Mouse (Mus musculus) lung, postnatal 4 days (tissue): ENCODE measurements around the gene Vat1.
"Not testable (repeated sequence)": the region's sequence is repeated elsewhere in the genome, so short reads cannot be mapped to it uniquely, and the experiment has no call there.

Experiments used
- DNase-seq, 2 experiments: peaks; one replicate each; pipeline ENCODE4 v3.0.0; 2021

Gene Vat1

DNA sequence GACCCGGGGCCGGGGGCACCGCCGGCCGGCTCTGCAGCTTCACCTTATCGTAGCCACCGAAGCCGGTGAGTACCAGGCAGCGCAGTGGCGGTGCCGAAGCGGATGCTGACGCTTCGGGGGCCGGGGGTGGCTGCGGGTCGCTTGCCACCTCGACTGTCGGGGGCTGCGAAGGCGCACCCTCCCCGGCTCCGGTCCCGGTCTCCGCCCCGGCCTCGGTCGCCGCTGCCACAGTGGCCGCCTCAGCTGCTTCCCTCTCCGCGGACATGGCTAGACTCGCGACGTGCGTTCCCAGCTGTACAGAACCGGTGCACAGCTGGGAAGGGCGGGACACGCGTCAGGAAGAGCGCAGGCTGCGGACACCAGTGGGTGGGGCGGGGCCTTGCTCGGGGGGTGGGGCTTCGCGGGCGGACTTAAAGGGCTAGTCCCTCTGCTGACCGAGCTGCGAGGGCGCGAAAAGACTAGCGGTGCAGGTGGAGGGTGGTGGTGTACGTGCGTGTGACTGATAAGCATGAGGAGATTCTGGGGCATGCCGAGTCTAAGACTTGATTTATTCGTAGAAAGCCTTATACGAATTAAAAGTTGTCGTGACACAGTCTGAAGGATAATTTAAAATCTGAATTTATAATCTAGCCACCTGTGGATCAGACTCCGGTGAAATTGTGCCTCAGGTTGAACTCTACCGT lies at the start of gene Vat1:
Gene Vat1 (minus strand): TSS at position 362 of the 683 bp plus-strand sequence.
- DNase-seq = peak; percentile 81 to 86

DNA sequence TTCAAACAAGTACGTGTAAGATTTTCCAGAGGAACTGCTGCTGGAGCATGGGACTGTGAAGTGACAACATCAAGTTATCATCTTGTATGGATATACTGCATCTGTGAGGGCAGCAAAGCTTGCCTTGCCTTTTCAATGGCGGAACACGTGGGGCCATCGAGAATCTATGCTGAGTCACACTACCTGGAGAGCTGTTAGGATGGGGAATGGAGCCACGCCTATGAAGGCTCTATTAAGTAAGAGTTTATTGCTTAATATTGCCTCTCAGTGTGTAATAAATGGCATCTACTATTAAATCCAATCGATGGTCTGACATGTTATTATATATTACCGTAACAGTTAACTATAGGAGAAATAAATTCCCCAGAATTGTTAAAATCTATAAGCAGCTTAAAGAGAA lies 41.1 kb upstream of the Vat1 start:
- no peak for DNase-seq

- no peak for DNase-seq
Measured at GRCm38 (mm10) chr11:101506269-101506780, 40.3 kb upstream of the Vat1 start.

GRCm38 (mm10) chr11:101486126-101486525 lies 20.1 kb upstream of the Vat1 start:
- DNase-seq = no peak

- DNase-seq = no peak
Measured at GRCm38 (mm10) chr11:101485509-101486028, 19.5 kb upstream of the Vat1 start.

DNA sequence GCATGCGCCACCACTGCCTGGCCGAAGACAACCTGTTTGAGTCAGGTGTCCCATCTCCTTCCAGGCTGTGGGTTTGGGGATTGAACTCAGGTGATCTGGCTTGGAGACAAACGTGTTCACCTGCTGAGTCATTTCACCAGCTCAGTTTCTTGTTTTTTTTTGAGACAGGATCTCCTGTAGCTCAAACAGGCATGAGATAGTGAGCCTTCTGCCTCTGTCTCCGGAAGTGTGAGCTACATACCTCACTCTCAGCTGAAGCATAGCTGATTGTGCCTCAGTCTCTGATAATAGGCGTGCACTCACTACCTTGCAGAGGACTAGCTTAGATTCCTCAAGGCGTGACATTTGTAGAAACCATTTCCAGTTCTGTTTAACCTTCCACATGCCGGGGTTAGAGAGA lies 18.8 kb upstream of the Vat1 start:
- no peak for DNase-seq

- no peak for DNase-seq
Measured at GRCm38 (mm10) chr11:101484245-101484644, 18.2 kb upstream of the Vat1 start.

DNA sequence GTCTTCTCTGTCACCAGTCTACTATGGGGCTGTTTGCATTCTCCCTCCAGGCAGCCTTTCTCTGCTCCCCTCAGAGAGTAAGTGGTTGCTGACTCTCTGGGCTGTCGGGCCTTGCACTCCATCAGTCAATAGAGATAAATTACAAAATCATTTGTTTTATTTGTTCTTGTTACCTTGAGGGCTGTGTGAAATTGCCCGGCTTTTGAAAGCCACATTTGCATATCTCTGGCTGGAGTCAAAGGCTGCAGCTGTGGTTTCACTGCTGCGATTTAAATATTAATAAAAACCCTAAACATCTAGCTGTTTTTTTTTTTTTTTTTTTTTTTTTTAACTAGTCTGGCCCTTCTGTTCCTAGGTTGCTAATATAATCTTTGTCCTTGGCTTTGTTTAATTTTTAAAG lies 17.8 kb upstream of the Vat1 start:
- no peak for DNase-seq

GRCm38 (mm10) chr11:101480912-101481311 lies 14.9 kb upstream of the Vat1 start:
- no peak for DNase-seq

GRCm38 (mm10) chr11:101479171-101479635 lies 13.2 kb upstream of the Vat1 start:
- peak; percentile 19 to 25 for DNase-seq

DNA sequence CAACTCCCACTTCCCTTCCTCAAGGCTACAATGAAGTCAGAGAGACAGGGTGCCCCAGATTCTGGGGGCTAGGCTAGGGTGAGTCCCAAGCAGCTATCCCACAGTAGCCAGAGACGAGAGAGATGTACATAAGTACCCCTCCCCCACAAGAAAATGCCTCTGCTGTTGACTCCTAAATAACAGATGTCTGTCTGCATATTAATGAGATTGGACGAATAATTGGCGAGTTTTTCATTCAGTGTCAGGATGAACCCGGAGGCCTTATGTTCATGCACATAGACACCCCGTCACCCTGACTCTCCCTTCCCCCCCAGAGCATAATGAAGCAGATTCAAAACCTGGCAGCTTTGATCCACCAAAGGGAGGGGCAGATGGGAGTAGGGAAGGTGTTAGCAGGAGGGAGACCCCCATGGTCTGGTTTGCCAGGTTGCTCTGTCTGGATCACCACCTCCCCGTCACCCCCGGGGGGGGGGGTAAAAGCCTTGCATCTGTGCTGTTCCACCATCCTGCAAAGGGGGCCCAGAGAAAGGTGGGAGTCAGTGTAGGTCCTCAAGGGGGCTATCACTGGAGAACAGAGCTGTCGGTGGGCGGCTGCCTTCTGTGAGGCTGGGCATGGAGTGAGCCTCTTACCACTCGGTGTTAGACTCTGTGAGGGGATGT lies 11.7 kb upstream of the Vat1 start:
- no peak for DNase-seq

- no peak for DNase-seq
Measured at GRCm38 (mm10) chr11:101477194-101477551, 11.1 kb upstream of the Vat1 start.

GRCm38 (mm10) chr11:101476361-101476760 lies 10.3 kb upstream of the Vat1 start:
- DNase-seq = not testable (repeated sequence)

DNA sequence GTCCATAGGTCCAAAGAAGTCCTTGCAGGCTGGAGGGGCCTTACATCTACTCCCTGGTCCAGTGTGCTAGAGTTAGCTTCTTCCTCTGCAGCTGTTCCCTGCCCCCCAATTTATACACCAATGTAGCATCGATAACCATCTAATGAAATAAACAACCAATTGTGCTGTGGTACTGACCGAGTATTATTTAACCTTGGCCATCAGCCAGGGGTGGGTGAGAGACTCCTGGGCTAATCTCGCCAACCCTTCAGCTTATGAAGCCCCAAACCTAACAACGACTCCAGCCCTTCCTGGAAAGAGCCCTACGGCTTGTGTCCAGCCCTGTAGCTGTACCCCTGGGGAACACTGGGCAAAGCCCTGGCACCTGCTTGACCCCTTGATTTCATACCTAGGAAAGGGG lies 8.3 kb upstream of the Vat1 start:
- no peak for DNase-seq

DNA sequence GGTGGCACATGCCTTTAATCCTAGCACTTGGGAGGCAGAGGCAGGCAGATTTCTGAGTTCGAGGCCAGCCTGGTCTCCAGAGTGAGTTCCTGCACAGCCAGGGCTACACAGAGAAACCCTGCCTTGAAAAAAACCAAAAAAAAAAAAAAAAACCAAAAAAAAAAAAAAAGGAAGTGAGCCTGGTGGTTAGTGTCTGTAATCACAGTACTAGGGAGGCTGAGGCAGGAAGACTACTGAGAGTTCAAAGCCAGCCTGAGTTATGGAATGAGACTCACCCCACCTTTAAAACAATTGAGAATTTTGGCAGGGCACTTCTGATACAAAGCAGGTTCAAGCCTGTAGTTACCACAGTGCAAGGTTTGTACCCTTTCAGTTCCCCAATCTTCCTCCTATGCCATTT lies 7.7 kb upstream of the Vat1 start:
- not testable (repeated sequence) for DNase-seq

GRCm38 (mm10) chr11:101472336-101472735 lies 6.3 kb upstream of the Vat1 start:
- DNase-seq = no peak

- no peak for DNase-seq
Measured at GRCm38 (mm10) chr11:101471926-101472325, 5.9 kb upstream of the Vat1 start.

GRCm38 (mm10) chr11:101470206-101470605 lies 4.2 kb upstream of the Vat1 start:
- no peak for DNase-seq

DNA sequence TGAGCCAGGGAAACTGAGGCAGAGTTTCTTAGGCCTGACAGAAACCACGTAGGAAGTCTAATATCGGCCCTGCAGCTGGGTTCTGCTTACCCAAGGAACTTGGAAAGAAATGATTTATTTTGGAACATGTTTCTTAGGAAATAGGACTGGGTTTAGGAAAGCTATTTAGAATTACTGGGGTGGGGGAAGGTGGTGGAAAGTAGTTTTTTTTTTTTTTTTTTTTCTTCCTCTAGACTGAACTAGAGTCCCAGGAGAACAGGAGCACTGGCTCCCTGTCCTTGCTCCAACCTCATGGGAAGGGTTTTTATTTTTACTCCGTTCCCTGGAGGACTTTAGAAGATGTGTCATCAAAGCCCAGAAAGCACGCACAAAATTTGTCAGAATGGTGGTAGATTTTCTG lies 3.1 kb upstream of the Vat1 start:
- DNase-seq = no peak

GRCm38 (mm10) chr11:101468731-101469130 lies 2.7 kb upstream of the Vat1 start:
- DNase-seq = no peak

DNA sequence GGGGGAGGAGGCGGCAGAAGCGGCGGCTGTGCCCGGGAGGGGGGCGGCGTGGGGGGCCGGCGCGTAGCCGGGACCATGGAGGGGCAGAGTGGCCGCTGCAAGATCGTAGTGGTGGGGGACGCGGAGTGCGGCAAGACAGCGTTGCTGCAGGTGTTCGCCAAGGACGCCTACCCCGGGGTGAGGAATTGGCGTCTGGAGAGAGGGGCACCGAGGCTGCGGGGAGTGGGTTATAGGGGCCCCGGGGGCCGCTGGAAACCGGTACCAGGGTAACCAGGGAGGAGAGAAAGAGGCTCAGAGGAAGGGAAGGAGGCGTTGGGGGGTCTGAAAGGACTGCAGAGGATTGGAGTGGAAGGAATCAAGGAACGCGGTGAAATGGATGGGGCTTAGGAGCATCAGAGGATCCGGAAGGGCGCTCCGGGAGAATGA lies 2.2 kb upstream of the Vat1 start:
- no peak for DNase-seq

- DNase-seq = peak; percentile 77 to 80
Measured at GRCm38 (mm10) chr11:101467477-101468262, 1.6 kb upstream of the Vat1 start.

GRCm38 (mm10) chr11:101466552-101466950 lies 521 bp upstream of the Vat1 start:
- not testable (repeated sequence) for DNase-seq
